26 mouse cellular contexts compared by ENCODE assay signal in the genomic region with DNA sequence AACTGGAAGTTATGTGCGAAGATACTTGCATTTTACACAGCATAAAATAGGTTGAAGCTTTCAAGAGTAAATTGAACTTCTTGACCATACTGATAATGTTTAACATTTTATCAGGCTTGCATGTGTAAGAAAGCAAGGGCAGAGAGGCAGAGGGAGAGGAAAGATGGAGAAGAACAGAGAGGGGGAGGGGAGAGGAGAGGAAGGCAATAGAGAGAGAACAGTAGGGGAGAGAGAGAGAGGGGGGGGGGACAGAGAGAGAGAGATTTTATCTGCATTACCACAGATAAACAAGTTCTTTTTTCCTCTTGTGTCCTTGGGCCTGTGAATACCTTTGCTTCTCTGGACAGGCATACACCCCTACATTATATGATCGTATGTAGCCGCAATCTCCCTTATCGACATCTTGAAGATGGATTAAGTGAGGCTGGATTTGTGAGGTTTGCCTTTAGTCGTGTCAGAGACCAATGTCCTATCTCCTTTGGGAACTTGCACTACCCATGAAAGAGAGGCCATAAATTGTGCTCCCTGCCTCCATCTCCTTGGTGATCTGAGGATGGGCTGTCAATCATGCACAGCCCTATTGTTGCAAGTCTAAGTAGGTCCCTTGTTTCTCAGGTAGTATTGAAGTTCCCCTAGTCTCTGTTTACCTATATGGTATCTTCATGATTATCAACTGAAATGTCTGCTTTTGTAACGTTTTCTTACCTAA.
DNase-seq lines count a peak whose midpoint lies in the region; ATAC-seq and TF ChIP-seq lines count a peak whose summit lies in the region.
"Had no signal": no experiment of that assay in that cellular context is flagged by ENCODE, and none has a peak within 500 bp of the region (broad histone marks: within the 10 kb centered on the region; RNA-seq: fewer than 3 reads in every experiment).

No protein-coding gene starts in this region.

- 0 out of 2 replicates have a peak, but pooled peaks have one; percentile 30 for ATAC-seq in forebrain, embryonic 11.5 days (replicated peaks; ENCODE audit: low FRiP score)
- ATAC-seq in forebrain, embryonic 15.5 days (replicated peaks): no peak
- ATAC-seq in midbrain, embryonic 11.5 days (ENCODE audit: low FRiP score): peak; percentile 77
- no peak for ATAC-seq in midbrain, postnatal 0 days (ENCODE audit: low FRiP score)
- no peak for ATAC-seq in midbrain, embryonic 14.5 days (ENCODE audit: low FRiP score, low TSS enrichment)
- no peak for ATAC-seq in megakaryocyte, adult 5-6 weeks (ENCODE audit: poor library complexity, severe bottlenecking)
- ATAC-seq in heart, embryonic 12.5 days (ENCODE audit: insufficient number of reproducible peaks, low FRiP score): no peak
- ATAC-seq: activated CD4-positive, CD25-positive, alpha-beta regulatory T cell, adult 4 months; forebrain, embryonic 13.5 days; lung, postnatal 0 days had no signal

- H3K4me1 ChIP-seq in forebrain, embryonic 11.5 days (replicated peaks; ENCODE audit: control insufficient read depth, insufficient read depth, low read length): no peaks in the 10 kb centered on the region
- H3K4me1 ChIP-seq in forebrain, embryonic 15.5 days: peaks cover 18% of the 10 kb centered on the region
- H3K4me1 ChIP-seq in midbrain, embryonic 11.5 days (ENCODE audit: control insufficient read depth, insufficient read depth, low read length): peaks cover 12% of the 10 kb centered on the region
- no peaks in the 10 kb centered on the region for H3K4me1 ChIP-seq in midbrain, postnatal 0 days (ENCODE audit: insufficient read depth, low read length)
- peaks cover 17% of the 10 kb centered on the region; the same call in 1 of the 2 replicates for H3K4me1 ChIP-seq in midbrain, embryonic 14.5 days (ENCODE audit: control insufficient read depth, insufficient read depth, low read length)
- H3K4me1 ChIP-seq in heart, embryonic 12.5 days (replicated peaks): peaks cover 8% of the 10 kb centered on the region
- H3K4me1 ChIP-seq: kidney, embryonic 15.5 days had no signal

- DNase-seq in forebrain, embryonic 11.5 days (ENCODE audit: low spot score): no peak
- DNase-seq in midbrain, embryonic 11.5 days (ENCODE audit: low spot score, missing footprints): no peak
- no peak for DNase-seq in midbrain, postnatal 0 days (ENCODE audit: low spot score)
- DNase-seq in midbrain, embryonic 14.5 days: no peak
- DNase-seq: adrenal gland, postnatal 10 days; cerebellum, adult 11 months; cerebellum, postnatal 14 days; gastrocnemius, postnatal 25 days; kidney, postnatal 4 days; layer of hippocampus, adult 9-11 months; left cerebral cortex, postnatal 4 days; liver; right cerebral cortex, adult 18-20 months; thymus, postnatal 25 days had no signal

- no peak overlapping the region for H3K27ac ChIP-seq in forebrain, embryonic 11.5 days (ENCODE audit: low read depth, low read length)
- H3K27ac ChIP-seq in forebrain, embryonic 15.5 days (replicated peaks): no peak overlapping the region
- peak overlapping the region; percentile 40; the same call in 1 of the 2 replicates for H3K27ac ChIP-seq in midbrain, embryonic 11.5 days (ENCODE audit: low read depth, low read length)
- no peak overlapping the region for H3K27ac ChIP-seq in midbrain, postnatal 0 days (ENCODE audit: low read depth, low read length)
- peak overlapping the region; percentile 47; the same call in 1 of the 2 replicates for H3K27ac ChIP-seq in midbrain, embryonic 14.5 days (replicated peaks; ENCODE audit: low read depth, low read length)
- no peak overlapping the region for H3K27ac ChIP-seq in heart, embryonic 12.5 days (ENCODE audit: poor library complexity, severe bottlenecking)
- H3K27ac ChIP-seq: embryonic facial prominence, embryonic 10.5 days; forebrain, embryonic 13.5 days; kidney, embryonic 15.5 days; left cerebral cortex, adult 2 months had no signal

- no peaks in the 10 kb centered on the region for H3K27me3 ChIP-seq in forebrain, embryonic 11.5 days (ENCODE audit: control insufficient read depth, insufficient read depth, low read length)
- no peaks in the 10 kb centered on the region for H3K27me3 ChIP-seq in forebrain, embryonic 15.5 days
- no peaks in the 10 kb centered on the region for H3K27me3 ChIP-seq in midbrain, embryonic 11.5 days (ENCODE audit: control insufficient read depth, insufficient read depth, low read length)
- H3K27me3 ChIP-seq in midbrain, postnatal 0 days (ENCODE audit: insufficient read depth, low read length): no peaks in the 10 kb centered on the region
- H3K27me3 ChIP-seq in midbrain, embryonic 14.5 days (ENCODE audit: control insufficient read depth, insufficient read depth, low read length): no peaks in the 10 kb centered on the region
- no peaks in the 10 kb centered on the region for H3K27me3 ChIP-seq in heart, embryonic 12.5 days (replicated peaks)
- H3K27me3 ChIP-seq: forebrain, embryonic 13.5 days; heart, embryonic 13.5 days; kidney, embryonic 15.5 days had no signal

- no peak overlapping the region for H3K4me3 ChIP-seq in forebrain, embryonic 11.5 days (ENCODE audit: low read depth, low read length)
- no peak overlapping the region for H3K4me3 ChIP-seq in forebrain, embryonic 15.5 days
- no peak overlapping the region for H3K4me3 ChIP-seq in midbrain, embryonic 11.5 days (ENCODE audit: low read depth, low read length)
- no peak overlapping the region for H3K4me3 ChIP-seq in midbrain, postnatal 0 days (ENCODE audit: low read depth, low read length)
- H3K4me3 ChIP-seq in midbrain, embryonic 14.5 days (replicated peaks; ENCODE audit: low read depth, low read length): no peak overlapping the region
- H3K4me3 ChIP-seq in heart, embryonic 12.5 days: no peak overlapping the region
- H3K4me3 ChIP-seq: embryonic facial prominence, embryonic 10.5 days; forebrain, embryonic 13.5 days; heart, embryonic 13.5 days; kidney, embryonic 15.5 days; left cerebral cortex, adult 2 months; myocyte had no signal

- 78% methylated on average over 6 of the region's 6 CpGs for WGBS in forebrain, embryonic 11.5 days
- 57% methylated on average over 6 of the region's 6 CpGs for WGBS in forebrain, embryonic 15.5 days
- WGBS in midbrain, embryonic 11.5 days: 58% methylated on average over 6 of the region's 6 CpGs
- 49% methylated on average over 6 of the region's 6 CpGs for WGBS in midbrain, postnatal 0 days
- 41% methylated on average over 6 of the region's 6 CpGs for WGBS in midbrain, embryonic 14.5 days
- WGBS in heart, embryonic 12.5 days: 56% methylated on average over 6 of the region's 6 CpGs

- no peaks in the 10 kb centered on the region for H3K9me3 ChIP-seq in forebrain, embryonic 11.5 days (ENCODE audit: control insufficient read depth, low read length)
- no peaks in the 10 kb centered on the region for H3K9me3 ChIP-seq in forebrain, embryonic 15.5 days
- H3K9me3 ChIP-seq in midbrain, embryonic 11.5 days (ENCODE audit: control insufficient read depth, low read length): no peaks in the 10 kb centered on the region
- no peaks in the 10 kb centered on the region for H3K9me3 ChIP-seq in midbrain, postnatal 0 days (ENCODE audit: low read length)
- no peaks in the 10 kb centered on the region for H3K9me3 ChIP-seq in midbrain, embryonic 14.5 days (ENCODE audit: control insufficient read depth, low read length)
- H3K9me3 ChIP-seq in heart, embryonic 12.5 days (replicated peaks): no peaks in the 10 kb centered on the region
- H3K9me3 ChIP-seq: embryonic facial prominence, embryonic 10.5 days; forebrain, embryonic 13.5 days; G1E; heart, embryonic 13.5 days; kidney, embryonic 15.5 days had no signal

- no peaks in the 10 kb centered on the region for H3K36me3 ChIP-seq in forebrain, embryonic 11.5 days (ENCODE audit: control insufficient read depth, insufficient read depth, low read length)
- no peaks in the 10 kb centered on the region for H3K36me3 ChIP-seq in forebrain, embryonic 15.5 days
- no peaks in the 10 kb centered on the region for H3K36me3 ChIP-seq in midbrain, embryonic 11.5 days (ENCODE audit: control insufficient read depth, insufficient read depth, low read length)
- H3K36me3 ChIP-seq in midbrain, postnatal 0 days (ENCODE audit: insufficient read depth, low read length): no peaks in the 10 kb centered on the region
- H3K36me3 ChIP-seq in midbrain, embryonic 14.5 days (ENCODE audit: control insufficient read depth, insufficient read depth, low read length): no peaks in the 10 kb centered on the region
- no peaks in the 10 kb centered on the region for H3K36me3 ChIP-seq in heart, embryonic 12.5 days
- H3K36me3 ChIP-seq: embryonic facial prominence, embryonic 10.5 days; G1E; heart, embryonic 13.5 days; kidney, embryonic 15.5 days had no signal

- H3K4me2 ChIP-seq in forebrain, embryonic 11.5 days (ENCODE audit: low read depth, low read length, severe bottlenecking): no peak overlapping the region
- no peak overlapping the region for H3K4me2 ChIP-seq in forebrain, embryonic 15.5 days (replicated peaks)
- no peak overlapping the region for H3K4me2 ChIP-seq in midbrain, embryonic 11.5 days
- no peak overlapping the region for H3K4me2 ChIP-seq in midbrain, postnatal 0 days (ENCODE audit: low read depth, low read length, poor library complexity, severe bottlenecking)
- H3K4me2 ChIP-seq in midbrain, embryonic 14.5 days (ENCODE audit: low read length): no peak overlapping the region
- no peak overlapping the region for H3K4me2 ChIP-seq in heart, embryonic 12.5 days
- H3K4me2 ChIP-seq: forebrain, embryonic 13.5 days; heart, embryonic 13.5 days; kidney, embryonic 15.5 days had no signal

- no peak overlapping the region for H3K9ac ChIP-seq in forebrain, embryonic 11.5 days (ENCODE audit: low read length)
- H3K9ac ChIP-seq in forebrain, embryonic 15.5 days (replicated peaks): no peak overlapping the region
- no peak overlapping the region for H3K9ac ChIP-seq in midbrain, embryonic 11.5 days (ENCODE audit: low read length)
- H3K9ac ChIP-seq in midbrain, postnatal 0 days (replicated peaks; ENCODE audit: low read length, poor library complexity, severe bottlenecking): no peak overlapping the region
- no peak overlapping the region for H3K9ac ChIP-seq in midbrain, embryonic 14.5 days (replicated peaks; ENCODE audit: low read length)
- no peak overlapping the region for H3K9ac ChIP-seq in heart, embryonic 12.5 days
- H3K9ac ChIP-seq: forebrain, embryonic 13.5 days; heart, embryonic 13.5 days; kidney, embryonic 15.5 days had no signal

- no peak for TF ChIP-seq CTCF in midbrain, postnatal 0 days (IDR thresholded peaks at IDR 0.05)

Comparison
In these comparisons a context has a peak if more than half of its experiments do, and no peak if none do; other contexts are left out.
1. ATAC-seq: peak in forebrain, embryonic 11.5 days (single experiment) and midbrain, embryonic 11.5 days (single experiment); none in forebrain, embryonic 15.5 days (single experiment), midbrain, postnatal 0 days (single experiment), midbrain, embryonic 14.5 days (single experiment), megakaryocyte, adult 5-6 weeks (single experiment) and heart, embryonic 12.5 days (single experiment).
2. H3K27ac ChIP-seq: peak in midbrain, embryonic 11.5 days (single experiment) and midbrain, embryonic 14.5 days (single experiment); none in forebrain, embryonic 11.5 days (single experiment), forebrain, embryonic 15.5 days (single experiment), midbrain, postnatal 0 days (single experiment) and heart, embryonic 12.5 days (single experiment).